Mouse (Mus musculus) liver, embryonic 12.5 days (tissue): ENCODE data around the gene Papln. TPM values are rescaled to one million over a fixed set of nuclear protein-coding genes. Genes with fewer than 3 reads are reported as not detected.

Experiments used
- ATAC-seq: fragments of 200-750 bp; cut with Nextera tagmentation; 2 replicates; pipeline ENCODE4 v1.8.0; 2017; ENCODE audit warnings: moderate number of reproducible peaks, mild to moderate bottlenecking, moderate library complexity
- H3K27ac ChIP-seq: fragments of 300-500 bp; sonication (generic); 2 replicates; pipeline ENCODE4 v1.5.1; 2016; ENCODE audit warnings: mild to moderate bottlenecking
- H3K27me3 ChIP-seq: fragments of 300-500 bp; sonication (generic); replicated peaks from 2 replicates; pipeline ENCODE4 v1.6.1; 2016; ENCODE audit warnings: mild to moderate bottlenecking, moderate library complexity
- H3K36me3 ChIP-seq: fragments of 300-500 bp; sonication (generic); 2 replicates; pipeline ENCODE4 v1.6.1; 2016; ENCODE audit warnings: mild to moderate bottlenecking, moderate library complexity
- H3K4me1 ChIP-seq: fragments of 300-500 bp; sonication (generic); 2 replicates; pipeline ENCODE4 v1.6.1; 2016
- H3K4me2 ChIP-seq: fragments of 300-500 bp; sonication (generic); 2 replicates; pipeline ENCODE4 v1.6.1; 2016; ENCODE audit warnings: mild to moderate bottlenecking, moderate library complexity
- H3K4me3 ChIP-seq: fragments of 300-500 bp; sonication (generic); 2 replicates; pipeline ENCODE4 v1.5.1; 2016; ENCODE audit warnings: mild to moderate bottlenecking, moderate library complexity
- H3K9ac ChIP-seq: fragments of 300-500 bp; sonication (generic); 2 replicates; pipeline ENCODE4 v1.6.1; 2016; ENCODE audit warnings: mild to moderate bottlenecking, moderate library complexity
- H3K9me3 ChIP-seq: fragments of 300-500 bp; sonication (generic); replicated peaks from 2 replicates; pipeline ENCODE4 v1.6.1; 2016; ENCODE audit warnings: mild to moderate bottlenecking, moderate library complexity
- whole genome bisulfite sequencing: fragments of 180-500 bp; shearing (Covaris S2); methylation state at CpG from one replicate; pipeline ENCODE4 v1.1.7; 2016; ENCODE audit not compliant: insufficient replicate concordance; 5-methylcytosine and 5-hydroxymethylcytosine counted together
- polyA plus RNA-seq: library from polyadenylated mRNA; unstranded; fragments of >200 nt; fragmentation: Nextera tagmentation; extraction: Ambion mirVana; gene quantifications from 2 replicates; pipeline ENCODE4 v1.2.1, GENCODE M21; 2016

The Papln gene
- polyA plus RNA-seq, 1 experiment from 2014 or later: 0.70 TPM

DNA sequence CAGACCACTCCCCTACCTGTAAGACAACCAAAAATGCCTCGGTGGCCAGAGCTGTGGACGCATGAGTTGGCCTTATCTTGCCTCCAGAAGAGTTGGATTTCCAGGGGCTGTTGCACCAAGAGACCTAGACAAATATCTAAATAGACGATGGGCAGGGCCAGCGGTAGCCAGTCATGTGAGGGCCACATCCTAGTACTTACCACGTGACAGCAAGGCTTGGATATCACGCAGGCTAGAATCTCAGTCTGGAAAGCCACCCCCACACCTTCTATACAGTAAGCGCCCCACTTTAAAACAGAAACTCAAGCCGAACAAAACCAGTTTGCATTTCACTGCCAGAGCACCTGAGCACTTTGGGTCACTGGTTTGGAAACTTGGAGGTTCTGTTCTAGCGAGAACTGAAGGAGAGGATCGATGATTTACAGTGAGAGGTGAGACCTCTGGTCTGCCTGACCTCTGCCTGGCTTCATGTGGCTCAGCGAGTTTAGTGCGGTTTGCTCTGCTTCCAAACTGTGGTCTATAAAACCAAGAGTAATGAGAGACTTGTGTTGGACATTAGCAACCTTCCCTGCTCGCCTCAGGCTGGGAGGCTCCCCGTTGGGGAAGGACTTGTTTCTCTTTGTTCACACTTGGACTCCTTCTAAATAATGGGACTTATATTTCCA is 4.9 kb downstream of the Papln start:
- Histone ChIP-seq H3K4me3 (no peak overlapping the region), H3K27me3 (peaks cover 88% of the 10 kb centered on the region), H3K4me2 (no peak overlapping the region), H3K27ac (no peak overlapping the region), H3K4me1 (peaks cover 29% of the 10 kb centered on the region), H3K36me3 (no peaks in the 10 kb centered on the region), H3K9me3 (no peaks in the 10 kb centered on the region), H3K9ac (no peak overlapping the region)
- no peak for ATAC-seq
- WGBS: 62% methylated on average over 14 of the region's 14 CpGs

- peaks cover 17% of the 10 kb centered on the region for H3K4me1 ChIP-seq
- no peak overlapping the region for H3K27ac ChIP-seq
- peaks cover 90% of the 10 kb centered on the region for H3K27me3 ChIP-seq
- H3K9ac ChIP-seq: no peak overlapping the region
- no peaks in the 10 kb centered on the region for H3K36me3 ChIP-seq
- H3K9me3 ChIP-seq: no peaks in the 10 kb centered on the region
- ATAC-seq: no peak; the same call in 1 of the 2 replicates
- peak overlapping the region; percentile 40 for H3K4me2 ChIP-seq
- peak overlapping the region; percentile 8; the same call in 1 of the 2 replicates for H3K4me3 ChIP-seq
- 9% methylated on average over 25 of the region's 25 CpGs for WGBS
These were observed 7.2 kb downstream of the Papln start for GRCm38 (mm10) chr12:83770418-83771256.

- 69% methylated on average over 12 of the region's 12 CpGs for WGBS
- H3K27me3 ChIP-seq: peaks cover 47% of the 10 kb centered on the region
- no peaks in the 10 kb centered on the region for H3K36me3 ChIP-seq
- H3K9me3 ChIP-seq: no peaks in the 10 kb centered on the region
- ATAC-seq: no peak
- no peak overlapping the region for H3K4me3 ChIP-seq
- no peak overlapping the region for H3K27ac ChIP-seq
- no peak overlapping the region for H3K4me2 ChIP-seq
- peaks cover 2% of the 10 kb centered on the region for H3K4me1 ChIP-seq
- H3K9ac ChIP-seq: no peak overlapping the region
These were observed 12.2 kb downstream of the Papln start for GRCm38 (mm10) chr12:83775621-83776020.

DNA sequence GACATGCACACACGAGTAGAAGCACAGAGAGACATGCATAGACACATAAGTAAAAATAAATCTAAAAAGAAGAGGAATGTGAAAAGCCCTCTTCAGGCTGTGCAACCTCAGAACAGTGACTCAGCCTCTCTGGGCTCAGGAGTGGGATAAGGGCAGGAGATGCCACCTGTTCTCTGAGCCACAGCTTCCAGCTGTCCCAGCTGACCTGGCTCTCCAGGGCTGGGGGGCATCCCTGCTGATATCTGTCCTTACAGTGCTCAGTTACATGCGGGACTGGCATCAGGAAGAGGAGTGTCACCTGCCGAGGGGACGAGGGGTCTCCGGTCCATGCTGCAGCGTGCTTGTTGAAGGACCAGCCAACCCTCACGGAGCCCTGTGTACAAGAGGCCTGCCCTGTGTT is 13.3 kb downstream of the Papln start:
- ATAC-seq: no peak
- H3K36me3 ChIP-seq: no peaks in the 10 kb centered on the region
- WGBS: 82% methylated on average over 7 of the region's 7 CpGs

GRCm38 (mm10) chr12:83780181-83780580 is 16.7 kb downstream of the Papln start:
- no peak for ATAC-seq
- H3K4me3 ChIP-seq: no peak overlapping the region
- no peak overlapping the region for H3K9ac ChIP-seq
- no peaks in the 10 kb centered on the region for H3K9me3 ChIP-seq
- H3K4me1 ChIP-seq: no peaks in the 10 kb centered on the region
- no peaks in the 10 kb centered on the region for H3K36me3 ChIP-seq
- H3K4me2 ChIP-seq: no peak overlapping the region
- peaks cover 25% of the 10 kb centered on the region for H3K27me3 ChIP-seq
- H3K27ac ChIP-seq: no peak overlapping the region
- 65% methylated on average over 3 of the region's 3 CpGs for WGBS

More for the DNA sequence above, 13.3 kb downstream of the Papln start:
- Histone ChIP-seq H3K27me3 (peaks cover 43% of the 10 kb centered on the region), H3K9ac (no peak overlapping the region), H3K4me1 (no peaks in the 10 kb centered on the region), H3K4me3 (no peak overlapping the region), H3K9me3 (no peaks in the 10 kb centered on the region), H3K27ac (no peak overlapping the region), H3K4me2 (no peak overlapping the region)

GRCm38 (mm10) chr12:83781204-83781603 is 17.8 kb downstream of the Papln start:
- no peaks in the 10 kb centered on the region for H3K36me3 ChIP-seq
- no peak overlapping the region for H3K4me3 ChIP-seq
- no peak overlapping the region for H3K9ac ChIP-seq
- no peaks in the 10 kb centered on the region for H3K4me1 ChIP-seq
- H3K9me3 ChIP-seq: no peaks in the 10 kb centered on the region
- H3K27ac ChIP-seq: no peak overlapping the region
- WGBS: 62% methylated on average over 7 of the region's 7 CpGs
- H3K4me2 ChIP-seq: no peak overlapping the region
- no peak for ATAC-seq
- peaks cover 16% of the 10 kb centered on the region; the same call in 1 of the 2 replicates for H3K27me3 ChIP-seq

- H3K4me3 ChIP-seq: no peak overlapping the region
- no peaks in the 10 kb centered on the region for H3K9me3 ChIP-seq
- H3K9ac ChIP-seq: no peak overlapping the region
- H3K27me3 ChIP-seq: peaks cover 16% of the 10 kb centered on the region; the same call in 1 of the 2 replicates
- 65% methylated on average over 23 of the region's 23 CpGs for WGBS
- no peak for ATAC-seq
- H3K36me3 ChIP-seq: no peaks in the 10 kb centered on the region
- no peak overlapping the region for H3K4me2 ChIP-seq
- no peaks in the 10 kb centered on the region for H3K4me1 ChIP-seq
- H3K27ac ChIP-seq: no peak overlapping the region
These were observed 18.3 kb downstream of the Papln start for GRCm38 (mm10) chr12:83781640-83782278.

- Histone ChIP-seq H3K4me1 (no peaks in the 10 kb centered on the region), H3K4me2 (no peak overlapping the region), H3K36me3 (no peaks in the 10 kb centered on the region), H3K27me3 (peaks cover 16% of the 10 kb centered on the region; the same call in 1 of the 2 replicates), H3K27ac (no peak overlapping the region), H3K9ac (no peak overlapping the region), H3K9me3 (no peaks in the 10 kb centered on the region), H3K4me3 (no peak overlapping the region)
- 72% methylated on average over 10 of the region's 10 CpGs for WGBS
- no peak for ATAC-seq
These were observed 19.2 kb downstream of the Papln start for GRCm38 (mm10) chr12:83782669-83783068.

DNA sequence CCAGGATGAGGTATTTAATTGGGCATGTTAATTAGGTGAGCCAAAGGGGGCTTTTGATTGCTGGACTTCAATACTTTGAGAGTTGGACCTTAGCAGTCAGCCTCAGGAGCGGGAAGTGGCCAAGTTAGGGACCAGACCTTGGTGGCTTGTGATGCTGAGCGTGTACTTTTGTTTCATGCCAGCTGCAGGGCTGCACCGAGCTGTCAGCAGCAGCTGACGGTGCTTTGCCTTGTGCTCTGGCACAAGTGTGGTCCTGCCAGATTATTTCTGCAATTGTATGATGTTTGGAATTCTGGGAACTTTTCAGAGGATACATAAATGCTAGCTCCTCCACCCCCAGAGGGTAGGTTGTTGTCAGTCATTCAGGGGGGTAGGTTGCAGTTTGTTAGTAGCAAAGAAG is 21.9 kb downstream of the Papln start:
- Histone ChIP-seq H3K27ac (no peak overlapping the region), H3K4me1 (no peaks in the 10 kb centered on the region), H3K36me3 (no peaks in the 10 kb centered on the region), H3K4me2 (no peak overlapping the region), H3K27me3 (peaks cover 16% of the 10 kb centered on the region; the same call in 1 of the 2 replicates), H3K9me3 (no peaks in the 10 kb centered on the region), H3K4me3 (no peak overlapping the region), H3K9ac (no peak overlapping the region)
- 68% methylated on average over 4 of the region's 4 CpGs for WGBS
- ATAC-seq: no peak

- H3K4me2 ChIP-seq: no peak overlapping the region
- no peak overlapping the region for H3K4me3 ChIP-seq
- H3K9me3 ChIP-seq: no peaks in the 10 kb centered on the region
- 0 out of 2 replicates have a peak, but pooled peaks cover 3% of the 10 kb centered on the region for H3K27me3 ChIP-seq
- H3K27ac ChIP-seq: no peak overlapping the region
- no peak for ATAC-seq
- no peak overlapping the region for H3K9ac ChIP-seq
- H3K36me3 ChIP-seq: peaks cover 26% of the 10 kb centered on the region
- no peaks in the 10 kb centered on the region for H3K4me1 ChIP-seq
- WGBS: 81% methylated on average over 17 of the region's 17 CpGs
These were observed 25.8 kb downstream of the Papln start for GRCm38 (mm10) chr12:83789051-83789780.

DNA sequence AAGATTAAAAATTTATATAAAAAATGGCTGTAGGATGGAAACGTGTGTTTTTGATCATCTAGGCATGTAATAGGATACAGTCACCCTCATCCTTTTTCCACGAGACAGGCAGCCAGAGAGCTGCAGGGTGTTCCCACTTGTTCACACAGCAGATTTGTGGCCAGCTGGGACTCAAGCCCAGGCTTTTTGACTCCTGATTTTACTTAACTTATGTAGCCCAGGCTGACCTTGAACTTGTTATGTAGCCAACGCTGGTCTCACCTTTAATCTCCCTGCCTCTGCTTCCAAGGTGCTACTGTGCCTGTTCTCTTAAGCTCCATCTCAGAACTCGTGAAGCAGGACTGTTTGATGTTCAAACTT is 26.3 kb downstream of the Papln start:
- Histone ChIP-seq H3K27me3 (no peaks in the 10 kb centered on the region), H3K27ac (no peak overlapping the region), H3K9me3 (no peaks in the 10 kb centered on the region), H3K9ac (no peak overlapping the region), H3K4me2 (no peak overlapping the region), H3K36me3 (peaks cover 27% of the 10 kb centered on the region), H3K4me3 (no peak overlapping the region), H3K4me1 (no peaks in the 10 kb centered on the region)
- ATAC-seq: no peak
- 49% methylated on average over 4 of the region's 4 CpGs for WGBS
